Mouse (Mus musculus): ENCODE results near the gene Rtf2. TPM values are rescaled to one million over a fixed set of nuclear protein-coding genes. Genes with fewer than 3 reads are reported as not detected.

The Rtf2 gene
- total RNA-seq, 2 experiments from 2014 or later = 75.6 to 81.7 TPM

DNA sequence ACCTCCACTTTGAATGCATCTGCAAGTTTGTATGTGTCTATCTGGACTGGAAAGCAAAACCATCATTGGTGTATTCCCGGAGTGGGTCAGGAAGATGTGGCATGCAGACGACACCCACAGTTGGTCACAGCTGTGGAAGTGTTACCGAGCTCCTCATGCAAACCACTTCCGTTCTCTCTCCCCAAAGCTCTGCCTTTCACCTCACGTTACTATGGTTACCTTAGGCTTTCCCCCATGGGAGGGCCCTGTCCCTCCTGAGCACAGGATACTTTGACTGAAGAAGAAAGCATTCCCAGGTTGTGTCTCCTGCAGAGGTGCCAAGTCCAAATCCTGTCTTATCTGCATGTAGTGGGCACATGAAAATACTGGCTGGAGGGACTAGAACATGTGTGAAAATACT is 6.6 kb upstream of the Rtf2 start:
- no peak for DNase-seq (ENCODE audit: low spot score in 2 of 2)

DNA sequence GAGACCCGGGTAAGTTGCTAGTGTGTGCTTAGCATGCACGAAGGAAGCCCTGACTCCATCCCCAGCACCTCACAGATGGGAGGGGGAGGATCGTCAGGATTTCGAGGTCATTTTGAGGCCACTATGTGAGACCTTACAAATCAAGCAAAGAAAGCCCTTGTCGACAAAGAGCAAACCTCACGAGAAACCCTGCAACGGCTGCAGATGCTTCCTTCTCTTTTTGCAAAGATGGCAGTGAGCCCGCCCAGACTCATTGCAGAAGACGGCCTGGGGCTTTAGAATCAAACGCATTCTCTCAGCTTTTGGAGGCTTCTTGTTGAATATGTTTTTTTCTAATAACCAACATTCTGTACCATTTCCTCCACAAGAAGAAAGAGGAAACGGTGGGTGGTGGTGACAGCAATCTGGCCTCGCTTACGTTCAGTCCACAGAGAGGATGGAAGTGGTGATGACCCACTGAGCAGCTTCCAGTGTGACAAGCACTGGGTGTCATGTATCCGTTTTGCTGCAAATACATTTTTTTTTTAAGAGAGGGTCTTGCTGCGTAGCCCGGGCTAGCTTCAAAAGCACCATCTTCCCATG is 2.9 kb upstream of the Rtf2 start:
- no peak for DNase-seq (ENCODE audit: low spot score in 2 of 2)

DNA sequence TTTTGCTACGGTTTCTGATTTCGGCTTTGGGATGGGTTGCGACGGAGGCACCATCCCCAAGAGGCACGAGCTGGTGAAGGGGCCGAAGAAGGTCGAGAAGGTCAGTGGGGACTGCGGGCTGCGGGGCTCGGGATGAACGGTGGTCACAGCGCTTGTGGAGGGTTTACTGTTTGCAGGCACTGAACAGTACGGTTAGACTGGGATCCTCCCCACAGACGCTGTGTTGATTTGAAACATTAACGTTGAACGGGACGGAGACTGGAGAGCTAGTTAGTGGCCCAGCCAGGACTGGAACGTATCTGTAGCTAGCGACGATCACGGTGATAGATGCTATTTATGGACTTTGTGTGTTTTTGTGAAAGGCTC is 267 bp downstream of the Rtf2 start:
- no peak for DNase-seq (ENCODE audit: low spot score in 2 of 2)

GRCm38 (mm10) chr2:172441176-172441575 is 820 bp downstream of the Rtf2 start:
- no peak for DNase-seq (ENCODE audit: low spot score in 2 of 2)

DNA sequence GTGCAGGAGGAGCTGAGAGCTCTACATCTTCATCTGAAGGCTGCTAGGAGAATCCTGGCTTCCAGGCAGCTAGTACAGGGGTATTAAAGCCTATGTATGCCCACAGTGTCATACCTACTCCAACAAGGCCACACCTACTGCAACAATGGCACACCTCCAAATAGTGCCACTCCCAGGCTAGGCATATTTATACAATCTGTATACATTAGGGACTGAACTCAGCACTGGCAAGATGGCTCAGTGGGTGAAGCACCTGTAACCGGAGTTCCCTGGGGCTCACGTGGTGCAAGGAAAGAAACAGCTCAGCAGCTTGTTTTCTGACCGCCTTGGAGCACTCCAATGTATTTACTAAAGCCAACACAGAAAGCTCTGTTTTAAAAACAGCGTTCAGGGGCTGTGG is 5.3 kb downstream of the Rtf2 start:
- DNase-seq (ENCODE audit: low spot score in 2 of 2) = no peak

DNA sequence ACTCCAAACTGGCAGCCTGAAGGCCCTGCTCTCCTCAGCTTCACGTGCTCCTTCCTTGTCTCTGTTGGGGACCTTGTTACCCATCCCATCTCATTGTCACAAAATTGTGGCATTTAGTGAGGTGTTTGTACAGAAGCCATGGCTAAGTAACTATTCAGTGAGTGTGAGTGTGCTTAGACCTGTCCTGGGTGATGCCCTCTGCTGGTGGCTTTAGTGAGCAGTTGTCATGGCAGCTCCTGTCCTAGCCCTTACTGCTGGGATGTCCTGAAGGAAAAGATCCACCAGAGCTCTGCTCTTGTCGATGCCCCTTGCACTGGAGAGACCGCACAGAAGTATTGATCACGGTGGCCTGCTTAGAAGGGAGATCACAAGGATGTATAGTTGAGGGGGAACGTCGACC is 7.0 kb downstream of the Rtf2 start:
- DNase-seq (ENCODE audit: low spot score in 2 of 2) = no peak

DNA sequence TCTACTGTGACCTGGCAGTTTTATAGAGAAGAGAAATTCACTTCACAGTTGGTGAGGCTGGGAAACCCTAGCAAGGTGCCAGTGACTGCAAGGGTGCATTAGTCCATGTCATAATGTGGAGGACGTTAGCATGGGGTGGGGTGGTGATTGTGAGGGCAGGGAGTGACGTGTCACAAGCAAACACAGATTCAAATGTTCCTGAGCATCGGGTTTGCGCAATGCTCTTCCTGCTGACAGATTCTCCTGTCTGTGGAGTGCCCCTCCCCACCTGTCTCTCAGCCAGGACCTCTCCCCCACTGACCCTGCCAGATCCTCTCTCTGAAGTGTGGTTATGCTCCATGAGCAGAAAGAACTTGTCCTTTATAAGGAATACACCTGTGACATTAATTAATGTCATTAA is 8.0 kb downstream of the Rtf2 start:
- no peak for DNase-seq (ENCODE audit: low spot score in 2 of 2)

- no peak for DNase-seq (ENCODE audit: low spot score in 2 of 2)
Measured at GRCm38 (mm10) chr2:172450640-172451039, 10.3 kb downstream of the Rtf2 start.

GRCm38 (mm10) chr2:172452031-172452430 is 11.7 kb downstream of the Rtf2 start:
- DNase-seq (ENCODE audit: low spot score in 2 of 2) = no peak

- no peak for DNase-seq (ENCODE audit: low spot score in 2 of 2)
Measured at GRCm38 (mm10) chr2:172452458-172452857, 12.1 kb downstream of the Rtf2 start.

DNA sequence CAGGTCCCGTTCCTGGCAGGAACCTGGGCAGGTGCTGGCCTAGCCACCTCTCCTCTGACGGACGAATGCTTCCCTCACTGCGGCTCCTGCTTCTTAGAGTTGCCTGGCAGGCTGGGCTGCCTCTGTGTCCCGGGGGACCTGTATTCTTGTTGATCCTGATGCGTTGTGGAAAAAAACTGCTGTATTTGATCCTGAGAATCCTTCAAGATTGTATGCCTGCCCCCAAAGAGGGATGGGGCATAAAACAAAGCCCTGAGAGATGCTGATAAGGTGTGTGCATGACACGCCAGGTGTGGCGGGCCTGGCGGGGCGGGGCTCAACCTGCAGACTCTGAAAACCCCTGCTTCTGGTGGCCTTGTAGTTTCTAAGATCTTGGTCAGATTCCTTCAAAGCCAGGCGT is 18.1 kb downstream of the Rtf2 start, which contains the start of gene Gcnt7:
TSS of gene Gcnt7 (minus strand) at position 101 of the 400 bp plus-strand sequence.
- no peak for DNase-seq (ENCODE audit: low spot score in 2 of 2)

GRCm38 (mm10) chr2:172460647-172461046 is 20.3 kb downstream of the Rtf2 start:
- DNase-seq (ENCODE audit: low spot score in 2 of 2) = no peak

DNA sequence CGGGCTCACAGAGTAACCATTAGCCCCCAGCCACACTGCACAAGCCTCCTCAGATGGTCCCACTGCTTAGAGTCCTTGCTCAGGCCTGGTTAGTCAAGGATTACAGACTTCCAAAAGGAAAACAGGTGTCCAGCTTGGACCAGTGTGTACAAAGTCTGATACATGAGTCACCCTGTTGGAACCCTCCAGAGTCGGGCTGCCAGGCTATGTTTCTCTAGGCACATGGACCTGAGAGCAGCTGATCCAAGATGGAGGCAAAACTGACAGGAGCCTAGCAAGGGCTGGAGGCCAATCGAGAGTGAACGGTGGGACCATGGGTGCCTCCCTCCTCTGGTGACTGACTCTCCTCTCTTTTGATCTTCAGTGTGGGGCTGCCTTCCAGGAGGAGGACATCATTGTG is 22.5 kb downstream of the Rtf2 start:
- no peak for DNase-seq (ENCODE audit: low spot score in 2 of 2)

- peak in 1 of 2 experiments; percentile 12 for DNase-seq (ENCODE audit: low spot score in 2 of 2)
Measured at GRCm38 (mm10) chr2:172466427-172467132, 26.2 kb downstream of the Rtf2 start.

- peak in 1 of 2 experiments; percentile 18 for DNase-seq (ENCODE audit: low spot score in 2 of 2)
Measured at GRCm38 (mm10) chr2:172467206-172467605, 26.9 kb downstream of the Rtf2 start.

- DNase-seq (ENCODE audit: low spot score in 2 of 2) = peak in 1 of 2 experiments; percentile 55
Measured at GRCm38 (mm10) chr2:172468346-172468819, 28.0 kb downstream of the Rtf2 start.

DNA sequence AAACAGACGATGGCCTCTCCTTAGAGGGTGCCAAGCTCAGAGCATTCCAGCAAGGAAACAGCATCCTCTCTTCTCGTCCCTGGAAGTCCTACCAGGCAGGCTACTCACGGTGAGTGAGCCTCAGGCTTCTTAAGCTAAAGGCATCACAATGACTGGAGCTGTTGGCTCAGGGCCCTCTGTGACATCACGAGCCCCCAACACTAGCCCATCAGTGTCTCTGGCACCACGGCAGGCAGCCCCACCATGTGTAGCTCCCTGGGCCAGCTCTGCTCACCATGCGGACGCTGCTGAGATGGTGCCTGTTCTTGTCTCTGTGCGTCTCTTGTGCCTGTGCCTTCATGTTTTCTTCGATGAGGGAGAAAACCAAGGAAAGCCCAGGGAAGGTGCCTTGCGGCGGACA is 32.0 kb downstream of the Rtf2 start, which contains the start of gene Fam209:
TSS of gene Fam209 (plus strand) at position 203 of the 400 bp plus-strand sequence.
- no peak for DNase-seq (ENCODE audit: low spot score in 2 of 2)

DNA sequence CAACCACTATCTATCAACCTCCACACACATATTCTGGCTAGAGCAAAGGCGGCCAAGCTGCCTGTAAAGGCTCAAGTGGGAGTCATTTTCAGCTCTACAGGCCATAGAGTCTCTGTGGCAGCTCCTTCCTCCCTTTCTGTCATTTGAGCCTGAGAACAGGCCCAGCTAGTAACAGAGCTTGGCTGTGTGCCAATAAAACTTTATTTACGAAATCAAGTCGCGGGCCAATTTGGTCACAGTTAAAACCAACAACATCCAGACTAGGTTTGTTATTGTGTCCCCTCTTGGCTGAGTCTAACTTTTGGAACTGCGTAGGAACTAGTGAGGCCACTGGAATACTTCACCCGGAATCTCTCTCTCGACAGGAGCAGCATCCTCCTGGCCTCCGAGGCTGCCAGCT is 33.2 kb downstream of the Rtf2 start:
- no peak for DNase-seq (ENCODE audit: low spot score in 2 of 2)

DNA sequence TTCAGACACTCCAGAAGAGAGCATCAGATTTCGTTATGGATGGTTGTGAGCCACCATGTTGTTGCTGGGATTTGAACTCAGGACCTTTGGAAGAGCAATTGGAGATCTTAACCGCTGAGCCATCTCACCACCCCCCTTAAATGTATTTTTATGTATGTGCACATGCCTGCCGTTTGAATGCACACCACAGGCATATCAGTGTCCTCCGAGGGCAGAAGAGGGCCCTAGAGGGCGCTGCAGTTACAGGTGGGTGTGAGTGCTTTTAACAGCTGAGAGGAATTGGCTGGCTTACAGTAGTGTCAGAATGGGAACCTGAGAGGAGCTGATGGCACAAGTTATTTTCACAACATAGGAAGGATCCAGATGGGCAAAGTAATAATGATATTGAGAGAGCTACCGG is 34.6 kb downstream of the Rtf2 start:
- no peak for DNase-seq (ENCODE audit: low spot score in 2 of 2)

GRCm38 (mm10) chr2:172476707-172477260 is 36.4 kb downstream of the Rtf2 start:
- DNase-seq (ENCODE audit: low spot score in 2 of 2) = no peak

- no peak for DNase-seq (ENCODE audit: low spot score in 2 of 2)
Measured at GRCm38 (mm10) chr2:172477350-172477749, 37.0 kb downstream of the Rtf2 start.

DNA sequence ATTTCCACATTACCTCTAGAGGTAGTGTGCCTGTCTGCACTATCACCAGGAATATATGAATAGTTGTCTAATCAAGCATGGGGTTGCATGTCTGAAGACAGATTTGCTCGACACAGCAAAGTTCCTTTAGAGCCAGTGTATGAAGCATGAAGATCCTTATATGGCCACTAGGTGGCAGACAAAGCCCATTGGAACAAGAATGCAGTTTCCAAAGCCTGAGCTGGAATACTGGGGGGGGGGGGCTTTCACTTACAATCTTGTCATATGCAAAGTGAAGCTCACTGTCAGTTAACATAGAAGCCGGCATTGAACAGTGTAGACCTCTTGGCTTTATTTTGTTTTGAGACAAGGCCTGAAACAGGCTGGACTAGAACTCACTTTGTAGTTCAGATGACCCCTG is 37.5 kb downstream of the Rtf2 start:
- DNase-seq (ENCODE audit: low spot score in 2 of 2) = peak in 1 of 2 experiments; percentile 27
